Mouse (Mus musculus): ENCODE measurements around the gene Prnd. TPM values are rescaled to one million over a fixed set of nuclear protein-coding genes. Genes with fewer than 3 reads are reported as not detected.

Gene Prnd
- total and polyA plus RNA-seq, 3 experiments, result 0.76 to 11.4 (median 5.6) TPM

GRCm38 (mm10) chr2:131995742-131996141 lies 45.1 kb downstream of the Prnd start:
- Histone ChIP-seq H3K27me3 (replicated peaks) (no peaks in the 10 kb centered on the region), H3K4me3 (replicated peaks in 1 of 3; ENCODE audit: low read depth in 2 of 3, low read length in 2 of 3, poor library complexity in 1 of 3) (no peak overlapping the region), H3K4me2 (ENCODE audit: insufficient read depth, low read depth, poor library complexity, severe bottlenecking) (no peak overlapping the region), H3K36me3 (replicated peaks in 1 of 2; ENCODE audit: control insufficient read depth in 1 of 2, insufficient read depth in 1 of 2, low read length in 1 of 2) (peaks cover 68 to 89% of the 10 kb centered on the region in 2 experiments), H3K9ac (ENCODE audit: insufficient read depth, low read depth) (no peak overlapping the region), H3K4me1 (ENCODE audit: control insufficient read depth in 1 of 2, insufficient read depth in 2 of 2) (peaks cover 19 to 73% of the 10 kb centered on the region in 2 experiments), H3K79me2 (replicated peaks; ENCODE audit: control insufficient read depth, extremely low read depth, insufficient read depth, poor library complexity, severe bottlenecking) (no peaks in the 10 kb centered on the region; the same call in 1 of the 2 replicates), H3K9me3 (replicated peaks; ENCODE audit: low read length) (no peaks in the 10 kb centered on the region), H3K27ac (ENCODE audit: insufficient read depth, low read depth) (no peak overlapping the region)
- DNase-seq (ENCODE audit: extremely low read depth), result no peak
- no peak for TF ChIP-seq RCOR1 (conservative IDR thresholded peaks at IDR 0.05; ENCODE audit: low read depth, low read length)
- TF ChIP-seq UBTF (IDR thresholded peaks at IDR 0.05; ENCODE audit: low read depth, low read length), result no peak
- TF ChIP-seq MYC (IDR thresholded peaks at IDR 0.05; ENCODE audit: low read depth, low read length), result no peak
- no peak for TF ChIP-seq KAT2A (IDR thresholded peaks at IDR 0.05; ENCODE audit: insufficient replicate concordance, low read length)
- no peak for TF ChIP-seq ZMIZ1 (IDR thresholded peaks at IDR 0.05; ENCODE audit: low read depth, low read length)
- no peak for TF ChIP-seq TBP (conservative IDR thresholded peaks at IDR 0.05; ENCODE audit: low read depth, low read length)
- TF ChIP-seq ZC3H11A (IDR thresholded peaks at IDR 0.05; ENCODE audit: low read depth, low read length), result no peak
- TF ChIP-seq CHD2 (IDR thresholded peaks at IDR 0.05; ENCODE audit: low read length), result no peak
- TF ChIP-seq ETS1 (conservative IDR thresholded peaks at IDR 0.05; ENCODE audit: low read depth, low read length), result no peak
- TF ChIP-seq MAFK (IDR thresholded peaks at IDR 0.05; ENCODE audit: insufficient replicate concordance, low read length), result no peak
- TF ChIP-seq NRF1 (IDR thresholded peaks at IDR 0.05; ENCODE audit: low read depth, low read length), result no peak
- TF ChIP-seq CHD1 (IDR thresholded peaks at IDR 0.05; ENCODE audit: low read depth, low read length), result no peak
- TF ChIP-seq SIN3A (IDR thresholded peaks at IDR 0.05; ENCODE audit: low read length), result no peak
- no peak for TF ChIP-seq IRF4 (IDR thresholded peaks at IDR 0.05; ENCODE audit: low read depth, low read length)
- dilution Hi-C loops (cut with MboI; ENCODE audit: extremely low pct_ligation_motif_present, extremely low pct_unique_long_range_greater_than_20kb, low sequenced_read_pairs) (no loop called here), in situ Hi-C loops (cut with MboI; ENCODE audit: low pct_ligation_motif_present, low pct_unique_long_range_greater_than_20kb, low sequenced_read_pairs) (no loop called here)

- Histone ChIP-seq H3K27me3 (replicated peaks) (no peaks in the 10 kb centered on the region), H3K4me1 (ENCODE audit: control insufficient read depth in 1 of 2, insufficient read depth in 2 of 2) (peaks cover 19 to 73% of the 10 kb centered on the region in 2 experiments), H3K9me3 (replicated peaks; ENCODE audit: low read length) (no peaks in the 10 kb centered on the region), H3K4me3 (replicated peaks in 1 of 3; ENCODE audit: low read depth in 2 of 3, low read length in 2 of 3, poor library complexity in 1 of 3) (no peak overlapping the region), H3K9ac (ENCODE audit: insufficient read depth, low read depth) (no peak overlapping the region), H3K4me2 (ENCODE audit: insufficient read depth, low read depth, poor library complexity, severe bottlenecking) (no peak overlapping the region), H3K27ac (ENCODE audit: insufficient read depth, low read depth) (no peak overlapping the region), H3K79me2 (replicated peaks; ENCODE audit: control insufficient read depth, extremely low read depth, insufficient read depth, poor library complexity, severe bottlenecking) (no peaks in the 10 kb centered on the region; the same call in 1 of the 2 replicates), H3K36me3 (replicated peaks in 1 of 2; ENCODE audit: control insufficient read depth in 1 of 2, insufficient read depth in 1 of 2, low read length in 1 of 2) (peaks cover 71 to 88% of the 10 kb centered on the region in 2 experiments)
- TF ChIP-seq MEF2A (IDR thresholded peaks at IDR 0.05; ENCODE audit: borderline replicate concordance, low read depth, low read length) (no peak), E2F4 (IDR thresholded peaks at IDR 0.05; ENCODE audit: insufficient replicate concordance, low read depth, low read length) (no peak)
- dilution Hi-C loops (cut with MboI; ENCODE audit: extremely low pct_ligation_motif_present, extremely low pct_unique_long_range_greater_than_20kb, low sequenced_read_pairs) (no loop called here), in situ Hi-C loops (cut with MboI; ENCODE audit: low pct_ligation_motif_present, low pct_unique_long_range_greater_than_20kb, low sequenced_read_pairs) (no loop called here)
- DNase-seq (ENCODE audit: extremely low read depth), result no peak
Measured at GRCm38 (mm10) chr2:131996369-131996768, 45.7 kb downstream of the Prnd start.

Measured in CH12.LX (cell line).